ENCODE assay signal across 7 mouse cellular contexts in genomic region chr19:53599757-53600539, GRCm38 (mm10). TPM values are rescaled to one million over a fixed set of nuclear protein-coding genes. Genes with fewer than 3 reads are reported as not detected.
A peak's percentile ranks its signal among the peaks of the same experiment; 100 is the strongest.
DNase-seq lines count a peak whose midpoint lies in the region; ATAC-seq and TF ChIP-seq lines count a peak whose summit lies in the region.

Gene Smc3 (plus strand): TSS chr19:53600398.

- H3K9me3 ChIP-seq in embryonic facial prominence, embryonic 10.5 days, result no peaks in the 10 kb centered on the region
- H3K9me3 ChIP-seq in intestine, postnatal 0 days (ENCODE audit: control insufficient read depth), result no peaks in the 10 kb centered on the region
- H3K9me3 ChIP-seq in midbrain, embryonic 12.5 days, result no peaks in the 10 kb centered on the region

- peaks cover 30% of the 10 kb centered on the region for H3K36me3 ChIP-seq in embryonic facial prominence, embryonic 10.5 days (replicated peaks)
- 0 out of 2 replicates have a peak, but pooled peaks cover 2% of the 10 kb centered on the region for H3K36me3 ChIP-seq in intestine, postnatal 0 days (ENCODE audit: control insufficient read depth, insufficient read depth)
- peaks cover 7% of the 10 kb centered on the region; the same call in 1 of the 2 replicates for H3K36me3 ChIP-seq in midbrain, embryonic 12.5 days
- H3K36me3 ChIP-seq in small intestine, adult 2 months (ENCODE audit: control insufficient read depth, insufficient read depth, low read length), result peaks cover 3% of the 10 kb centered on the region

- peak; percentile 100 for DNase-seq in adrenal gland, postnatal 10 days
- DNase-seq in embryonic facial prominence, embryonic 10.5 days (ENCODE audit: low spot score), result peak; percentile 99
- peak; percentile 79 for DNase-seq in gonadal fat pad, adult 2 months (ENCODE audit: low read depth)
- peak; percentile 99 for DNase-seq in left cerebral cortex, postnatal 4 days

- peak; percentile 96 for TF ChIP-seq POLR2A in small intestine, adult 2 months (IDR thresholded peaks at IDR 0.05; ENCODE audit: low read depth, low read length)

- peak within 1 kb of the TSS; percentile 96 for H3K9ac ChIP-seq in intestine, postnatal 0 days (ENCODE audit: low read depth, low read length)
- H3K9ac ChIP-seq in midbrain, embryonic 12.5 days (replicated peaks), result peak within 1 kb of the TSS; percentile 95

- TF ChIP-seq CTCF in intestine, postnatal 0 days (IDR thresholded peaks at IDR 0.05; ENCODE audit: low read depth), result peak; percentile 88
- peak; percentile 90; the same call in 1 of the 2 replicates for TF ChIP-seq CTCF in small intestine, adult 2 months (IDR thresholded peaks at IDR 0.05; ENCODE audit: extremely low read depth, insufficient read length, insufficient replicate concordance, low read depth, low read length)

- under 1% methylated on average over 70 of the region's 70 CpGs for WGBS in embryonic facial prominence, embryonic 10.5 days
- WGBS in intestine, postnatal 0 days, result under 1% methylated on average over 70 of the region's 70 CpGs
- WGBS in midbrain, embryonic 12.5 days, result under 1% methylated on average over 68 of the region's 70 CpGs
- WGBS in small intestine, adult 2 months, result under 1% methylated on average over 70 of the region's 70 CpGs

- H3K4me2 ChIP-seq in intestine, postnatal 0 days (replicated peaks; ENCODE audit: low read depth), result peak within 1 kb of the TSS; percentile 96
- H3K4me2 ChIP-seq in midbrain, embryonic 12.5 days (replicated peaks), result peak within 1 kb of the TSS; percentile 91

- ATAC-seq in intestine, postnatal 0 days, result peak; percentile 98
- peak; percentile 96 for ATAC-seq in midbrain, embryonic 12.5 days (ENCODE audit: low FRiP score, low read depth)

- no peaks in the 10 kb centered on the region for H3K27me3 ChIP-seq in embryonic facial prominence, embryonic 10.5 days (replicated peaks; ENCODE audit: low read depth, poor library complexity, severe bottlenecking)
- no peaks in the 10 kb centered on the region for H3K27me3 ChIP-seq in intestine, postnatal 0 days (replicated peaks; ENCODE audit: control insufficient read depth, insufficient read depth, low read length)
- no peaks in the 10 kb centered on the region for H3K27me3 ChIP-seq in midbrain, embryonic 12.5 days
- H3K27me3 ChIP-seq in small intestine, adult 2 months (ENCODE audit: control insufficient read depth, insufficient read depth, low read length), result no peaks in the 10 kb centered on the region

- peak within 1 kb of the TSS; percentile 99 for H3K4me3 ChIP-seq in embryonic facial prominence, embryonic 10.5 days
- peak within 1 kb of the TSS; percentile 98 for H3K4me3 ChIP-seq in intestine, postnatal 0 days (ENCODE audit: low read depth, low read length)
- peak within 1 kb of the TSS; percentile 99 for H3K4me3 ChIP-seq in midbrain, embryonic 12.5 days
- H3K4me3 ChIP-seq in small intestine, adult 2 months (ENCODE audit: low read depth, low read length), result peak within 1 kb of the TSS; percentile 91

- intact Hi-C loops in left cerebral cortex, postnatal 4 days (cut with DNase I), result no loop called here

- peak within 1 kb of the TSS; percentile 97 for H3K27ac ChIP-seq in embryonic facial prominence, embryonic 10.5 days (replicated peaks)
- H3K27ac ChIP-seq in intestine, postnatal 0 days (ENCODE audit: low read depth, low read length), result peak within 1 kb of the TSS; percentile 91
- peak within 1 kb of the TSS; percentile 98 for H3K27ac ChIP-seq in midbrain, embryonic 12.5 days (replicated peaks)
- peak within 1 kb of the TSS; percentile 76 for H3K27ac ChIP-seq in small intestine, adult 2 months (ENCODE audit: insufficient read depth, low read depth, low read length)

- H3K4me1 ChIP-seq in embryonic facial prominence, embryonic 10.5 days, result peaks cover 14% of the 10 kb centered on the region
- H3K4me1 ChIP-seq in intestine, postnatal 0 days (replicated peaks; ENCODE audit: control insufficient read depth, insufficient read depth, low read length), result peaks cover 5% of the 10 kb centered on the region; the same call in 1 of the 2 replicates
- H3K4me1 ChIP-seq in midbrain, embryonic 12.5 days, result peaks cover 13% of the 10 kb centered on the region
- peaks cover 6% of the 10 kb centered on the region; the same call in 1 of the 2 replicates for H3K4me1 ChIP-seq in small intestine, adult 2 months (ENCODE audit: control insufficient read depth, insufficient read depth, insufficient read length, low read length)

RNA-seq across cellular contexts. Expression of gene Smc3, which starts in this region (rescaled TPM):
- 10 to 100 TPM; 29.6 to 39.0 TPM for total RNA-seq in adrenal gland, postnatal 10 days (2021)
- polyA plus RNA-seq in embryonic facial prominence, embryonic 10.5 days (2016; fragmentation: Nextera tagmentation; extraction: Ambion mirVana), result 73.1 and 79.1 TPM in 2 replicates
- 4.8 and 6.5 TPM in 2 replicates for polyA plus RNA-seq in gonadal fat pad, adult 2 months (2012; rRNA removed)
- polyA plus RNA-seq in intestine, postnatal 0 days (2015; fragmentation: Nextera tagmentation; extraction: Ambion mirVana), result 24.4 and 24.9 TPM in 2 replicates
- 10 to 100 TPM; 52.0 to 56.2 TPM for total RNA-seq in left cerebral cortex, postnatal 4 days (2021)
- 80.7 and 85.6 TPM in 2 replicates for polyA plus RNA-seq in midbrain, embryonic 12.5 days (2016; fragmentation: Nextera tagmentation; extraction: Ambion mirVana)
- polyA plus RNA-seq in small intestine, adult 2 months (2012; rRNA removed), result 0.43 and 1.4 TPM in 2 replicates

Comparison
In these comparisons a context has a peak if more than half of its experiments do, and no peak if none do; other contexts are left out.
1. Peak in every context shown above with its lines: DNase-seq, ATAC-seq, H3K4me3 ChIP-seq and H3K27ac ChIP-seq.